Mouse (Mus musculus): ENCODE measurements around the gene Mms22l. TPM values are rescaled to one million over a fixed set of nuclear protein-coding genes. Genes with fewer than 3 reads are reported as not detected.
"Not testable (repeated sequence)": the region's sequence is repeated elsewhere in the genome, so short reads cannot be mapped to it uniquely, and the experiment has no call there.

The Mms22l gene
- under 1 TPM in 1 of 4 experiments, not detected in 3; 0.15 TPM for total RNA-seq (2022)

GRCm38 (mm10) chr4:24496116-24496952 is at the start of gene Mms22l:
Gene Mms22l (plus strand): TSS chr4:24496451.
- peak; percentile 75 to 85 for DNase-seq (ENCODE audit: low spot score in 2 of 2)

DNA sequence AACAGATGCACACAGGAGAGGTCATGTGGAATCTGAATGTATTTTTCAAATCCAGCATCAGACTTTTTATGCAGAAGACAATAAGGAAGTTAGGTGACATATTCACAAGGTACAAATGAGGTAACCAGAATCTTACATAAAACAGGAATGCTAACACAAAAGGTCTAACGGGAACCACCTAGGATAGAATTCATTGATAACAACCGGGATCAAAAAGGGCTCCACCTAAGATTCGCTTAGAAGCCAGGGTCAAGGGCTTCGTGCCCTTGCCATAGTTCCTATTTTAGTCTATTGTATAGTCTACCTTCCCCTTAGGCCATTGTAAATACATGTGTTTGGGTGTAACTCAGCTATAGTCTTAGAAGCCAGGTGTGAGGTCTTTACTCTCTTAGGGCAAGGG is 12.2 kb upstream of the Mms22l start:
- not testable (repeated sequence) for DNase-seq (ENCODE audit: low spot score in 2 of 2)

DNA sequence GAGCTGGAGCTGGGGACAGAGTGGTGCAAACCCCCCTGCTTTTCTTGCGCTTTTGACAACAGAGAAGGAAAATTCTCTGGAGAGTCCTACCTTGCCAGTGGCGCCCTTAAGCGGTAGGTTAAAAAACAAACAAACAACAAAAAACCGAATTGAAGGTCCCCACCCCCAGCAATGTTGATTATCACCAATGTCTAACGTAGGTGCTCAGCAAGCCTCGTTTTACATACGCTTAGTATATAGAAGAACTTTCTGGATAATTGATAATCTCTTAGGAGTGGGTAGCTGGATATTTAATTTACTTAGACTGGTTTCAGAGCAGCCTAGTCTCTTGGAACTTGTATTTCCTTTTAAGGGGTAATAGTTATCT is 685 bp downstream of the Mms22l start:
- no peak for DNase-seq (ENCODE audit: low spot score in 2 of 2)

DNA sequence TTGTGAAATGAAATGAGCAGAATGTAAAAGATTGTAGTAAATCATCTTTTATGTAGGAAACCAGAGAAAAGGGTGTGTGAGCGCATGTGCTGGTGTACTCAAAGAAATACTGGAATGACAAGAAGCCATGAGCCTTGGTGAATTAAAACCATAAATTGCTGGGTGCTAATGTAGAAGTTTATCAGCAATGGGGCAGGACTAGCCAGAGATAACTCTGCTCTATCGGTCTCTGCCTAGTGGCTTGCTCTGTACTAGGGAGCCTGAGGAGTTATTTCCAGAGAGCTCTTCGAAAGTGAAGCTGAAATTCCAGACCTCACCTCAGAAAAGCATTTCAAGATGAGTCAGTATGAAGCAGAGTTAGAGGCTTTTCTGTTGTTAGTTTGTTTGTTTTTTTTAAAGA is 12.9 kb downstream of the Mms22l start:
- no peak for DNase-seq (ENCODE audit: low spot score in 2 of 2)

DNA sequence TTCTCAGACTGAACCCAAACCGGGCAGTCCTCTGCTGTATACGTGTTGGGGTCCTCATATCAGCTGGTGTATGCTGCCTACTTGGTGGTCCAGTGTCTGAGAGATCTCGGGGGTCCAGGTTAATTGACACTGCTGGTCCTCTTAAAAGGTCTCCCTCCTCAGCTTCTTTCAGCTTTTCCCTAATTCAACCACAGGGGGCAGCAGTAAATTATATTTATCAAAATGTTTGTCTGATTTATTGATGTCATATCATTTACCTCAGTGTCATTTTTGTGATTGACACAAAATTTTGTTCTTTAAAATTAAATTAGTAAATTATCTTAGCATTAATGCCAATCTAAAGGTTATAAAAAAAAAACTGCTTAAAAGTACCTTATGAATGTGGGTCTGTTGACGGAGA is 40.7 kb downstream of the Mms22l start:
- DNase-seq (ENCODE audit: low spot score in 2 of 2), result no peak

GRCm38 (mm10) chr4:24543421-24543820 is 47.2 kb downstream of the Mms22l start:
- DNase-seq (ENCODE audit: low spot score in 2 of 2), result no peak

DNA sequence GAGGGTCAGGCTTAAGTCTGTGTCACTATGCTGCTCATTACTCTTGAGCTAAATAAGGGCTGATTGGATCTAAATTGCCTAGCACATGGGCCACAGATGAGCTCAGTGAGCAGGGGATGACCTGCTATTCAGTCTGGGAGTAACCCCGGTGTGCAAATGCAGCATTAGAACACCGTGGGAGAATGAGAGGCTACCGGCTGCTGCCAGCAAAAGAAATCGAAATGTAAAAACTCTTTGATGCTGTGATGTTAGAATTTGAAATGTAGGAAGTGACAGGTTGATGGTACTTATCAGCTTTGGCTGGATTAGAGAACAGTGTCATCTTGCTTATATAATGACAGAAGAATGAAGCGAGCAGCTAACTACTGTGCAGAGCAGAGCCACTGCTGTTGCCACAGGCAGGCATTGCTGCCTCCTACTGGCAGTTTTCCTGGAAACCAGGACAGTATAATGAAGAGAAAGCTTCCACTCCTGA is 48.5 kb downstream of the Mms22l start:
- DNase-seq (ENCODE audit: low spot score in 2 of 2), result no peak

DNA sequence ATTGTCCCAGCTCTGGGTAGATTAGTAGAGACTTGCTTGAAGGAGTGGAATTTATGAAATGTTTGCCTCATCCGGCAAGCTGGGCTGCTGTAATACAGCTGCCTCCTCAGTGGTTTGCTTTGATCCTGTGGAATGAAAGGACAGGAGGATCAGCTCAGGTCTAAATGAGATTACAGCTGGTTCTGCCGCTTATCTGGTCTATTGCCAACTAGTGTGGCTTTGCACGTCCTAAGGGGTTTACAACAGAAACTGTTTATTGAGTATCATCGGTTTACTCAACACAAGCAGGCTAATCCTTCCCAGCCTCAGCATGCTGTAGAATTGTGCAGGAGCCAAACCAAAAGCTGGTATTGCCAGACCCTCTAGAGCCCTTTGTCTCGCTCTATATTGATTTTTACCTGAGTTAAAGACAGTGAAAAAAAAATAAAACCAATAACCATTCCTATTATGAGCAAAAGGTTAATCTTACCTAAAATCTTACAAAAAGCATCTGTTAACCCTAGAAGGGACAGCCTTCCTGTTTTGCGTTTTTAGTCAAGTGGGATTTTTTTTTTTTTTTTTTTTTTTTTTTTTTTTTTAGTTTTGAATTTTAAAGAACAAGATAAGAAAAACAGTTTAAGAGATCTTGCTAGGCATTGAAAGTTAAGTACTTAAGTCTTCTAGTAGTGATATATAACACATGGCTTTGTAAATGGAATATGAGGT is 60.0 kb downstream of the Mms22l start:
- no peak for DNase-seq (ENCODE audit: low spot score in 2 of 2)

GRCm38 (mm10) chr4:24557149-24557548 is 60.9 kb downstream of the Mms22l start:
- no peak for DNase-seq (ENCODE audit: low spot score in 2 of 2)

DNA sequence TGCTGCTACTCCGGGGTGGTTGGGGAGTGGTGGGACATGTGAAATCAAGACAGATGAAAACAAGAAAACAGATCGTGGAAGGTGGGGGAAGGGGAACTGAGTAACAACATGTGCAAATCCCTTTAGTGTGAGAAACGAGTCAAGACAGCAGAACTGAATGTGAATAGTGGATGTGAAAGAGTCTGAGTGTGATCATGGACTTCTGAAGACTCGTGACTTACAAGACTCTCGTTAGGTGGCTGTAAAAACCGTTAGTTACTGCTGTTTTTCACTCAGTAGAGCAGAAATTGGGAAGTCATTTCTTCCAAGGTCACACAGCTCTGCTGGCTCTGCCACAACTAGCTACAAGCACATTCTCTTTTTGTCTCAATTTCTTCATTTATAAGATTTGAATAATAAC is 71.8 kb downstream of the Mms22l start:
- no peak for DNase-seq (ENCODE audit: low spot score in 2 of 2)

DNA sequence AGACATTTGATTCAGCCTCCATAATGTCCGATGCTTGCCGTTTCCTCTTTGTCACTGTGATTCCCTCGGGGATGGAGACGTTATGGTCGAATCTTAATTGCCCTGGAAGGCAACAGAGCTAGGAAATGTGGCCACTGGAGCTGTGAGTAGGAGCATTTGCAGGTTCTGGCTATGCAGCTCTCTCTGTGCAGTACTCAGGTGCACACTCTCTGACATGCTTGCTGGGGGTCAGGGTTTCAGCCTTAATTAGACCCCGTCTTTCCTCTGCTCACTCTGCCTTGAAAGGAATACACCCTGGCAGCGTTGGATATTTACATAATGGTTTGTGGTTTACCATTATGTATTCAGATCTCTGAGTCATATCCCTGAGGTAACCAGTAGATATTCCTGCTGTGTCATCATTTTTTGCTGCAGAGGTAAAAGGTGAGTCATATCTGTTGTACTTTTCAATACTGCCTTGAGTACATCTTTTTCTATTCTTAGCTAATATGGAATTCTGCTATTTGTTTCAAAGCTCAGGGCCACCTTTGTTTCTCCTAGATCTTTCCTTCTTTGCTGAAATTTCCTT is 72.8 kb downstream of the Mms22l start:
- DNase-seq (ENCODE audit: low spot score in 2 of 2), result no peak

- DNase-seq (ENCODE audit: low spot score in 2 of 2), result peak; percentile 21 to 26
Observed at GRCm38 (mm10) chr4:24574276-24574675, 78.0 kb downstream of the Mms22l start.

DNA sequence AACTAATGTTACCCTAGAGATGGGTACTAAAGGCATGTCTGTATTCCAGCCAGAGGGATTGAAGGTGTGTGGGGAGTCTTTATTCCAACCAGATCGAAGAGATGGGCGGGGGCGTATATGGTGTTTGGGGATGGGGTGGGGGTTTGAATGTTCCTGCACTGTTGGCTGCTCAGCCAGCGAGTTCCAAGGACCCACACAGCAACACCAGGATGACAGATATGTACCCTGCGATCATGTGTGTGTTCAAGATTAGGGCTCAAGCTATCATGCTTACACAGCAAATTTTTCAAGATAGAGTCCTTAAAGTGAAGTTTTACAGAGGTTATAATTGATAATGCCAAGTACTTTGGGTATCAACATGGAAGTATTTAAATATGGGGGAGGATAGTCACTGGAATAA is 81.3 kb downstream of the Mms22l start:
- DNase-seq (ENCODE audit: low spot score in 2 of 2), result no peak

DNA sequence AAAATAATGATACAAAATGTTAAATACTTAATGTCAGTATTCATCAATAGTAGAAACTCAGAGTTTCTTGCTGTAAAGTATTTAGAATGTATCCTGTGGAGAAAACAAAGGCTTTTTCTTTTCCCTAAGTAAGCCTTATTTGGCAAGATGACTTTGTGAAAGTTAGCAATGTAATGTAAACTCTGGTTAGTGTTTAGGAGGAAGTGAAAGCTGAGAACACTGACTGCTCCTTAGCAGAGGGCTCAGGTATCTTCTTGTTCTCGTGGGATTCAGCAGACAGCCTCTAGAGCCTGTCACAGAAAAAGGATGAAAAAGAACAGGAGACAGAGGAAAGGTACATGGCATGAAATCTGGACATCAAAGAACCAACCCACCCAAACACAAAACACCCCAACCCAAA is 86.0 kb downstream of the Mms22l start:
- DNase-seq (ENCODE audit: low spot score in 2 of 2), result no peak

DNA sequence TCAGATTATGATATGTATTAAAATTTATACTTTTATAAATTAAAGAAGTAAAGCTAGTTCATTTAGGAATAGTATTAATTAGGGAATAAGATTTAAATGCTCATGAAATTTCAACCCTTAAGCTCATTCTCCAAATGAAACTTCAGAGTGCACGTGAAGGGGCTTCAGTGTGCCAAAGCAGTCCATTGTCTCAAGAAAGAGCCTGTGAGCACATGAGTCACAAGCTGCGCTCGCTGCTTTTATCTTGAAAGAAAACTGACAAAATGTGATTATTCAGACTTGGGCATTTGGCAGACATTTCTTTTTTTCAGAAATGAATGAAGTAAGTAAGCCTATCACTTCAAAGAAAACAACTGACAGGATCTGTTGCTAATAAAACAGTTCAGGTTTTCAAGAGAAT is 87.7 kb downstream of the Mms22l start:
- DNase-seq (ENCODE audit: low spot score in 2 of 2), result no peak

DNA sequence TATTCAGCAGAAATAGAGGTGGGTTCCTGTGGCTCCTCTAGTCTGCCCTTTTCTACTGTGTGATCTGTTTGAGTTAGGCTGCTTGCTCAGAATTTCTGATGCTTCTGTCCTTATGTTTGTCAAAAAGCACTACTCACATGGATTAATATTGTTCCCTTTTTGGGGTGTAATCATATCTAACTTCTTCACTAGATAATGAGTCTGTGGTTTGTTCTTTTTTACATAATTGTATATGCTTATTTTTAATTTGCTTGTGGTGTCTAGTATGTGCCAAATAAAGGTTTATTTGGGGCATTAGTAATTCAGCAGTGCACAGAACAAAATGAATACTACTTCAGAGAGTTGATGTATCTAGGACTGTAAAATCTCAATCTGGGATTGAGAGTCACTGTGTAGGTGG is 98.6 kb downstream of the Mms22l start:
- no peak for DNase-seq (ENCODE audit: low spot score in 2 of 2)

GRCm38 (mm10) chr4:24596942-24597611 is 100.8 kb downstream of the Mms22l start:
- DNase-seq (ENCODE audit: low spot score in 2 of 2), result no peak

- DNase-seq (ENCODE audit: low spot score in 2 of 2), result no peak
Observed at GRCm38 (mm10) chr4:24598637-24599036, 102.4 kb downstream of the Mms22l start.

DNA sequence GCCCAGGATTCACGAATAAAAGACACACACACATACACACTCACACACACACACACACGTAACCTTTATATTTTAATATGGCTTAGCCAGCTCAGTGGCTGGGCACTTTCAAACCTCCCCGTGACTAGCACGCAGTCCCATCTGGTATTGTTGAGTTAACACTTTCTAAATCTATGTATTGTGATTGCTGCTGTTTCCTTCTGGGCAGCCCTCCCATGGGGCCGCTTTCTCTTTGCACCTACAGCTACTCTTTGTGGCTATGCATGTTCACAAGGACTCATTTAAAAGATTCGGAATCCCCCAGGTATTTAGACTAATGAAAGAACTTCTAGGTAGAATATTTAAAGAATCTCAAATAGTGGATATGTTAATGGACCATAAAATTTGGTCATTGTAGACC is 105.5 kb downstream of the Mms22l start:
- no peak for DNase-seq (ENCODE audit: low spot score in 2 of 2)

DNA sequence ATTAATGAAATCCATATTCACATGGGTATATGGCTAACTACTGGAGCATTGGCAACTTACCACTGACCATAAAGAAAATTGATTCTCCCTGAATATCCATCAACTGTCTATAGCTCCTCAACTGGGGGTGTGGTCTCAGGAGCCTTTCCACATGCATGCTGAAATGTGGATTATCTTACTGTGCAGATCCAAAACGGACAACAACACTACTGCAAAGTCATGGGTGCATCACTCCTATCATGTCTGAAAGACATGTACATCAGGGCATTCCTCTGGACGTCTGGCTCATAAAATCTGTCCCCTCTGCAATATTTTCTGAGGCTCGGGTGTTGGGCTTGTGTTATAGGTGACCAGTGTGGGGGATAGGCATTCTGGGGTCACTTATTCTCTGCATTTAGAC is 112.8 kb downstream of the Mms22l start:
- no peak for DNase-seq (ENCODE audit: low spot score in 2 of 2)

DNA sequence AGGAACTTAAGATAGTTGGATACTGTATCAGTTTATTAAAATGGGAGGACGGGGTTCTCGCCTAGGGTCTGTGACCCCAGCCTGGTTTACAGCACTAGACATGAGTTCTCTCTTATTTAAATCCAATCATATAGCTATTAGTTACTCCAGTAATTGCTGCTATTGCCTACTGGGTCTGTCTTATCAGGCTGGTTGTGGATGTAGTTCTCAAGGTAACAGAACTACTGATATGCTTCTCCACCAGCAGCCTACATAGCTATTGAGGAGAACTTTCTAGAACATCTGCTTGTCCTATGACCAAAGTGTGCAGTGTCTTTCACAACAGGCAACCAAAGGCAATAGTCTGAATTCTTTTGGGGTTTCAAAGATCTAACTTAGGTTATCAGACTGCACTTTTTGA is 113.3 kb downstream of the Mms22l start:
- DNase-seq (ENCODE audit: low spot score in 2 of 2), result no peak

GRCm38 (mm10) chr4:24620005-24620404 is 123.8 kb downstream of the Mms22l start:
- DNase-seq (ENCODE audit: low spot score in 2 of 2), result no peak
